Mouse (Mus musculus) heart, adult 11 months (tissue): ENCODE measurements around the gene Cad.
"Not testable (repeated sequence)": the region's sequence is repeated elsewhere in the genome, so short reads cannot be mapped to it uniquely, and the experiment has no call there.

Source experiments
- DNase-seq: peaks from one replicate; pipeline ENCODE4 v3.0.0; 2022

Cad gene

GRCm38 (mm10) chr5:31054261-31055215 lies at the start of gene Cad:
Gene Cad (plus strand): TSS chr5:31054780.
- peak; percentile 99 for DNase-seq

- DNase-seq: no peak
These were observed 41.8 kb upstream of the Cad start for GRCm38 (mm10) chr5:31012737-31013136.

GRCm38 (mm10) chr5:31015913-31016312 lies 38.7 kb upstream of the Cad start:
- no peak for DNase-seq

- DNase-seq: not testable (repeated sequence)
These were observed 32.8 kb upstream of the Cad start for GRCm38 (mm10) chr5:31021790-31022189.

GRCm38 (mm10) chr5:31022690-31023089 lies 31.9 kb upstream of the Cad start:
- no peak for DNase-seq

GRCm38 (mm10) chr5:31023254-31023653 lies 31.3 kb upstream of the Cad start:
- no peak for DNase-seq

GRCm38 (mm10) chr5:31024641-31025040 lies 29.9 kb upstream of the Cad start:
- DNase-seq: no peak

GRCm38 (mm10) chr5:31030926-31031325 lies 23.7 kb upstream of the Cad start:
- DNase-seq: no peak

- DNase-seq: no peak
These were observed 23.1 kb upstream of the Cad start for GRCm38 (mm10) chr5:31031508-31031907.

- DNase-seq: no peak
These were observed 19.9 kb upstream of the Cad start for GRCm38 (mm10) chr5:31034669-31035068.

- DNase-seq: not testable (repeated sequence)
These were observed 18.0 kb upstream of the Cad start for GRCm38 (mm10) chr5:31036556-31036955.

GRCm38 (mm10) chr5:31038171-31038845 lies 16.3 kb upstream of the Cad start:
- DNase-seq: no peak

GRCm38 (mm10) chr5:31046416-31046815 lies 8.2 kb upstream of the Cad start:
- no peak for DNase-seq

- DNase-seq: no peak
These were observed 7.5 kb upstream of the Cad start for GRCm38 (mm10) chr5:31047074-31047473.

GRCm38 (mm10) chr5:31047848-31048762 lies 6.5 kb upstream of the Cad start, which contains the start of gene Atraid:
Gene Atraid (plus strand): TSS chr5:31048312.
- DNase-seq: peak; percentile 100

GRCm38 (mm10) chr5:31048763-31049641 lies 5.6 kb upstream of the Cad start, which contains the start of gene Slc5a6:
Gene Slc5a6 (minus strand): TSS chr5:31048924.
- peak; percentile 95 for DNase-seq

GRCm38 (mm10) chr5:31050427-31050826 lies 4.2 kb upstream of the Cad start:
- no peak for DNase-seq

GRCm38 (mm10) chr5:31053728-31054127 lies 852 bp upstream of the Cad start:
- not testable (repeated sequence) for DNase-seq

GRCm38 (mm10) chr5:31055216-31056140 lies 898 bp downstream of the Cad start:
- DNase-seq: peak; percentile 89

GRCm38 (mm10) chr5:31069810-31070209 lies 15.2 kb downstream of the Cad start:
- no peak for DNase-seq
